Mouse (Mus musculus): ENCODE data around the gene Ube2u. TPM values are rescaled to one million over a fixed set of nuclear protein-coding genes. Genes with fewer than 3 reads are reported as not detected.
"Not testable (repeated sequence)": the region's sequence is repeated elsewhere in the genome, so short reads cannot be mapped to it uniquely, and the experiment has no call there.

The Ube2u gene
- not detected in 2 replicates for total RNA-seq (2017)

GRCm38 (mm10) chr4:100478592-100479321, at the start of gene Ube2u:
Gene Ube2u (plus strand): TSS chr4:100478849.
- ATAC-seq (replicated peaks; ENCODE audit: low read depth, poor library complexity, severe bottlenecking), result 0 out of 2 replicates have a peak, but pooled peaks have one; percentile 29

DNA sequence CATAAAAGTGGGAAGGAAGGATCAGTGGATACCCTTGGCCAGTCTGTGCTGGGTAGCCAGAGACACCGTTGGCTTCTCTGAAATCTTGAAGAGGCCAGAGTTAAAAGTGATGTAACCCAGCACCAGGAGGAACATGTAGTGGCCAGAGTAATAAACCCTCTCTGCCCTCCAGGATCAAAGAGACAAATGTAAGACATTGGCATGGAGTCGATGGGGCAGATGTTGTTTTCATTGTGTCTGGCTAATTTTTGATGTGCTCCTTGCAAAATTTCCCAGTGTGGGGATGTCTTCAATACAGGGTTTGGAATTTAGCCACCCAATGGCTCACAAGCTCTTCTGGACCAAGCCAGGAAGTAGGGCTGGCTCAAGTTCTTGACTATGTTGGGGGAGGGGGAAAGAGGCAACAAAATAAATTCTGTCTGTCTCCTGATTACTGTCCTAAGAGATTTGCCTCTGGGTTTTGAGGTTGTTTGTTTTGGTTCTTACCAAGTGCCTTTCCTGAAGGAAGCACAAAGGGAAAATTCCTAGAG, 49.2 kb upstream of the Ube2u start:
- no peak for ATAC-seq (replicated peaks; ENCODE audit: low read depth, poor library complexity, severe bottlenecking)

DNA sequence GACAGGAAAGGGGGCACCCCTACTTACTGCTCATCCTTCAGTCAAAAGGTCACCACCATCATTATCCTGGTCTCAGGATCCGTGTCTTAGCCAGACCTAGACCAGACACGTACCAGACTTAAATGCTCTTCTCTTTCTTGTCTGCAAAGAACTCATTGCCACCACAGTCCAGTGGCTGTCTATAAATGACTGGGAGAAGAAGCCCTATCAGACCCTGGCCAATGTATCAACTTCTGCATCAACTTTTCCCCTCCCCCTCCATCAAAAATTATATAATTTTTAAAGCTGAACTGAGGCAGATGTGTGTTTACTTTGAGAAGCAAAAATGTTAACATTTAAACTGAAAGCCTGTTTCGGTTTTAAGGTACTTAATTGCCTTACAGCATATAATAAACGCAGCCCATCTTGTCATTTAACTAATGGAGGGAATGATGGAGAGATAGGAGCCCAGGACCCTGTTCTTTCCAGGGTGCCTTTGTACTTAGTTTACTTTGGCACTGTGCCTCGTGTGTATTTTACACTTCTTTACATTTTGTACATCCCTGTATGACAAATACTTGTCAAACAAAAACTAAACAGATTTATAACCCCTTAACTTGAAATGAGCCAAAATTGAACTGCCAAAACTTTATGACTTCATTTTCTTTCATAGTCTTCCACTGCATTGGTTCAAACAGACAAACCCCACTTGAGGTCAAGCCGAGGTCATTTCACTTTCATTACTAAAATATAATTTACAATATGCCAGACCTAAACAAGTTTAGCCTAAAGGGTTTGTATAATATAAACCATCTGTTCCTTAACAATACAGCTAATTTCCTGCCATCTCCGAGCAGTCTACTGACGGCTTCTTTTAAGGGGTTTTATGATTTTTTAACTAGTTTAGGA, 43.1 kb upstream of the Ube2u start:
- no peak for ATAC-seq (replicated peaks; ENCODE audit: low read depth, poor library complexity, severe bottlenecking)

DNA sequence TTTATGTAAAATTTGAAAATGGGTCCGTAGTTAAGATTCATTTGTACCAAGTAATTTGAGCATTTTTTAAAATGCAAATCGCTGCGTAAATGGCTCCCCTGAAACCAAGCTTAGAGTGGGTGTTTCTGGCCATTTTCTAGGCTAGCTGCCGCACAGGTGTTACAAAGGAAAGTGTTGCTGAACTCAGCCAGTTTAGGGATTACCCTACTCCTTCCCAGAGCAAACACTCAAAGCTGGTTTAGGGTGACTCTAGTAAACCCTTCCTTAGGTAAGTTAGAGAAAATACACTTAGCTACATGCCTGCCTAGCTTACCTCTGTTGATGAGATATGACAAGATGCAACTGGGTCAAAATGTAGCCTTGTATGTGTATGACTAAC, 42.5 kb upstream of the Ube2u start:
- ATAC-seq (replicated peaks; ENCODE audit: low read depth, poor library complexity, severe bottlenecking), result no peak

- no peak for ATAC-seq (replicated peaks; ENCODE audit: low read depth, poor library complexity, severe bottlenecking)
These were observed 31.8 kb upstream of the Ube2u start for GRCm38 (mm10) chr4:100446897-100447296.

- no peak for ATAC-seq (replicated peaks; ENCODE audit: low read depth, poor library complexity, severe bottlenecking)
These were observed 16.0 kb upstream of the Ube2u start for GRCm38 (mm10) chr4:100462493-100463120.

DNA sequence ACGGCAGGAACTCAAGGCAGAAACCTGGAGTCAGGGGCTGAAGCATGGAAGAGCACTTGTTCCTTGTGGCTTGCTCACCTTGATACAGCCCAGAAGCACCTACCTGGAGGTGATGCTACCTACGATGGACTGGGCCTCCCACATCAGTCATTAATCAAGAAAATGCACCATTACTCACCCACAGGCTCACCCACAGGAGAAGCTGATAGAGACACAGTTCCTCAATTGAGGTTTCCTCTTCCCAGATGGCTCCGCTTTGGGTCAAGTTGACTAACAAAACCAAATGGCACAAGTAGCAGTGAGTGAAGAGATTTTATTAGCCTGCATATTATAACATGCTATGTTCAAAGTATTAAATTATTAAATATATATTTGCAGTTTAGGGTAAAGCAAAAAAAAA, 9.8 kb downstream of the Ube2u start:
- ATAC-seq (replicated peaks; ENCODE audit: low read depth, poor library complexity, severe bottlenecking), result peak; percentile 93

DNA sequence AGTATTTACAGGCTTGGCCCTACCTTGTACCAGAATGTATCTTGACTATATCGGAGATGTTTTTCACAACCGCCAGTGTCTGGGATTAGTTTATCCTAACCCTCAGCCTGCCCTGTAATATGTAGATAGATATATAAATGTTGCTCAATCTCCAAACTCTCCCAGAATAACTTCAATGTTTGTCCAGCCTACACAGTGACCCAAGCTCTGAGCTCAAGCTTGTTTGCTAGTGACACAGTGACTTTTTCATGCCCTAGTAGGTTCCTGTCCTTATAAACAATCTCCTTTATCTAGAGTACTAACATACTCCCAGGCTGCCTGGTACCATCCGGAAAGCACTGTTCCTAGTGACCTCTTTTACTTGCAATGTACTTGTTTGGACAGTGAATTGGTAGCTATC, 16.5 kb downstream of the Ube2u start:
- ATAC-seq (replicated peaks; ENCODE audit: low read depth, poor library complexity, severe bottlenecking), result no peak

DNA sequence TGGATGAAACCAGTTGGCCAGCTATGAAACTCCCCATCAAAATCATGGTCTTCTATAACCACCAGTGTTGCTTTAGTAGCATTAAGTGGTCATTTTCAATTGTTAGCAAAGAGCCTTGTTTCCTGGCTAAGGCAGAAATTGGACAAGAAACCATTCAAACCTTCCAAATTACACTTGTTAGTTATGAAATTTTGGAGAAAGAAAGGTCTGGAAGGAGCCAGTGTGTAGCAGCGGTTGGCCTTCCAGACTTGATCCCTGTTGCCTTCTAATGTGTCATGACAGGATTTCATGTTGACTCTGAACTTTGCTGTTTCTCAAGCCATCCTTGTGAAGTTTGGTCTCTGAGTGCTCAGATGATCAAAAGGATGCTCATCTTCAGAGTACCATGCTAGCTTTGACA, 17.9 kb downstream of the Ube2u start:
- no peak for ATAC-seq (replicated peaks; ENCODE audit: low read depth, poor library complexity, severe bottlenecking)

DNA sequence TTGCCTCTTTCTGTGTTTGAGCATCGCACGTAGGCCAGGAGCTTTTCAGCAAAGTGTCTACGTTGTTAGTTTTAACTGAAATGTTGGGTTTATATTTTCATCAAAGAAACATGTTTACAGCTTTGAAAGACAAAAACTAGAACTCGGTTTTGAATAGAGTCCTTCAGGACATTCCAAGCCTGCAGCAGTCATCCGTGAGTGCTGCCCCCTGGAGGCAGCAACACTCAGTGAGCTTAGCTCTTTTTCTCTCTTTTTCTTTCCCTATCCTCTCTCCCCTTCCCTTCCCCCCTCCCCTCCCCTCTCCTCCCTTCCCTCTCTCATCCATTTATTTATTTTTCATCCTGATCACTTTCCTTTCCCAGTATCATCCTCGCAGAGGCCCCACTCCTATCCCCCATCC, 19.5 kb downstream of the Ube2u start:
- ATAC-seq (replicated peaks; ENCODE audit: low read depth, poor library complexity, severe bottlenecking), result no peak

DNA sequence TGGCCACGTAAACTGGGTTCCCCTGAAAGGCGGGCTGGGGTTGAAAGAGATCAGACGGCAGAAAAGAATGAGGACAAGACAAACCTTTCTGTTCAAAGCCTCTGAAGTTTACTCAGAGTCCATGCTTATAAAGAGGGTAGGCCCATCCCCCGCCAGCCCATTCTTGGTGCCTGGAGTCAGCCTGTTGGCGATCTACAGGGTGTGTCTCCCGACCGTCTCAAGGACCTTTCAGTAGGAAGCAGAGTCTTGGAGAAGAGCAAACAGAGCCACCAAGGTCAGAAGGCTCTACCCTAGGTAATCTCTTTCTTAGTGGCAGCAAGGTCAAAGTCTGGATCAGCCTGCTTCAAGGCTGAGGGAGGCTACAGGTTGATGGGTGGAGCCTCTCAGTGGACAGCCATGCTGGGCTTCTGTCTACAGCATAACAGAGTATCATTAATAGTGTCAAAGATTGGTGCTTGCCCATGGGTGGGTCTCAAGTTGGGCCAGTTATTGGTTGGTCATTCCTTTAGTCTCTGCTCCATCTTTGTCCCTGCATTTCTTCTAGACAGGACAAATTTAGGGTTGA, 20.5 kb downstream of the Ube2u start:
- not testable (repeated sequence) for ATAC-seq (replicated peaks; ENCODE audit: low read depth, poor library complexity, severe bottlenecking)

- peak; percentile 99 for ATAC-seq (replicated peaks; ENCODE audit: low read depth, poor library complexity, severe bottlenecking)
These were observed 24.7 kb downstream of the Ube2u start for GRCm38 (mm10) chr4:100503337-100503736.

DNA sequence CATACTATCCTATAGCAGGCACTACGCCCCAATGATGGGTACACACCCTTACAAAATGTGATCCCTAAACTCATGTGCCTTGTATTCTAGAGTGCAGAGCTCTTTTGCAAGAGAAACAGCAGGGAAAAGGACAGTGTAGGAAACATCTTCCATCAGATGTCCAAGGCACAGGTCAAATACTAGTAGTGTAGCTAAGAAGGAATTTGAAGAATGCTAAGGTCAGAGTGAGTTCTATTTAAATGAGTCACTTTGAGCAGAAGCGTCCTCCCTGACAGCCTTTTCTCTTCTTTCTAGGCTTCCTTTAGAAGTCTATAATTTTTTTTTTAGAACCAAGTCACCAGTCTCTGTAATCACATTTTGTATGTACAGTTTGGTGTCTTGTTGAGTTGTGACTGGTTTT, 39.0 kb downstream of the Ube2u start:
- no peak for ATAC-seq (replicated peaks; ENCODE audit: low read depth, poor library complexity, severe bottlenecking)

- no peak for ATAC-seq (replicated peaks; ENCODE audit: low read depth, poor library complexity, severe bottlenecking)
These were observed 43.9 kb downstream of the Ube2u start for GRCm38 (mm10) chr4:100522534-100522933.

GRCm38 (mm10) chr4:100524741-100525140, 46.1 kb downstream of the Ube2u start:
- ATAC-seq (replicated peaks; ENCODE audit: low read depth, poor library complexity, severe bottlenecking), result no peak

DNA sequence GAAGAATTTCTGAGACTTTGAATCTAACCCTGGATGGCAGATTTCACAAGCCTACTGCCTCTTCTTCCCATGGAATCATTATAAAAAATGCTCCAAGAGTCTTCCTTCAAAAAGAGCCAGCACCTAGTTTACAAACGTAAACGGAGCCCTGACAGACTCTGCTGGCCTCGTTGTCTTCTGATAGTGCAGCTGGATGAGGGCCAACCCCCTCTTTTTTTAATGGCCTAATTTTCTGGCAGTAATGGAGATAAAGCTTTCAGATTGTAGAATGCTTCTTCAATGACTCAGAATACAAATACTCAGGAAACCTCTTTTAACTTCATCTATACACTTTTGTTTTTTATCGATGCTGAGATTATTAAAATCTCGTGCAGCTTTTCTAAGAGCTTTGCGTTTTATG, 47.6 kb downstream of the Ube2u start:
- no peak for ATAC-seq (replicated peaks; ENCODE audit: low read depth, poor library complexity, severe bottlenecking)

- no peak for ATAC-seq (replicated peaks; ENCODE audit: low read depth, poor library complexity, severe bottlenecking)
These were observed 48.4 kb downstream of the Ube2u start for GRCm38 (mm10) chr4:100527086-100527485.

- no peak for ATAC-seq (replicated peaks; ENCODE audit: low read depth, poor library complexity, severe bottlenecking)
These were observed 48.9 kb downstream of the Ube2u start for GRCm38 (mm10) chr4:100527554-100528001.

- ATAC-seq (replicated peaks; ENCODE audit: low read depth, poor library complexity, severe bottlenecking), result no peak
These were observed 55.0 kb downstream of the Ube2u start for GRCm38 (mm10) chr4:100533607-100534006.

- no peak for ATAC-seq (replicated peaks; ENCODE audit: low read depth, poor library complexity, severe bottlenecking)
These were observed 56.3 kb downstream of the Ube2u start for GRCm38 (mm10) chr4:100534946-100535345.
